Mouse (Mus musculus) ovary, postnatal 36 days (tissue): Measurements from ENCODE around the gene Pex7.

Experiments used
- DNase-seq: peaks from one replicate; pipeline ENCODE4 v3.0.0; 2022; ENCODE audit warnings: low spot score, mixed read lengths

Gene Pex7

GRCm38 (mm10) chr10:19907246-19907804, at the start of gene Pex7:
TSS of gene Pex7 (minus strand) at chr10:19907689.
- peak; percentile 90 for DNase-seq

GRCm38 (mm10) chr10:19956745-19957144, 49.3 kb upstream of the Pex7 start:
- DNase-seq: no peak

- DNase-seq: no peak
Measured at GRCm38 (mm10) chr10:19955817-19956216, 48.3 kb upstream of the Pex7 start.

- no peak for DNase-seq
Measured at GRCm38 (mm10) chr10:19954572-19954971, 47.1 kb upstream of the Pex7 start.

GRCm38 (mm10) chr10:19953032-19953761, 45.7 kb upstream of the Pex7 start:
- no peak for DNase-seq

GRCm38 (mm10) chr10:19949106-19949505, 41.6 kb upstream of the Pex7 start:
- DNase-seq: no peak

GRCm38 (mm10) chr10:19948381-19948780, 40.9 kb upstream of the Pex7 start:
- no peak for DNase-seq

GRCm38 (mm10) chr10:19947901-19948300, 40.4 kb upstream of the Pex7 start:
- no peak for DNase-seq

GRCm38 (mm10) chr10:19947441-19947840, 40.0 kb upstream of the Pex7 start:
- DNase-seq: no peak

- no peak for DNase-seq
Measured at GRCm38 (mm10) chr10:19946644-19947043, 39.2 kb upstream of the Pex7 start.

GRCm38 (mm10) chr10:19945651-19946050, 38.2 kb upstream of the Pex7 start:
- no peak for DNase-seq

GRCm38 (mm10) chr10:19942621-19943020, 35.1 kb upstream of the Pex7 start:
- no peak for DNase-seq

- DNase-seq: no peak
Measured at GRCm38 (mm10) chr10:19941914-19942313, 34.4 kb upstream of the Pex7 start.

- DNase-seq: no peak
Measured at GRCm38 (mm10) chr10:19941063-19941462, 33.6 kb upstream of the Pex7 start.

- DNase-seq: no peak
Measured at GRCm38 (mm10) chr10:19940626-19941025, 33.1 kb upstream of the Pex7 start.

GRCm38 (mm10) chr10:19940127-19940526, 32.6 kb upstream of the Pex7 start:
- DNase-seq: no peak

GRCm38 (mm10) chr10:19939282-19939705, 31.8 kb upstream of the Pex7 start:
- DNase-seq: no peak

GRCm38 (mm10) chr10:19938738-19939137, 31.2 kb upstream of the Pex7 start:
- no peak for DNase-seq

GRCm38 (mm10) chr10:19936961-19937708, 29.6 kb upstream of the Pex7 start:
- no peak for DNase-seq

- no peak for DNase-seq
Measured at GRCm38 (mm10) chr10:19935821-19936367, 28.4 kb upstream of the Pex7 start.

- no peak for DNase-seq
Measured at GRCm38 (mm10) chr10:19935295-19935623, 27.8 kb upstream of the Pex7 start.

GRCm38 (mm10) chr10:19934384-19935294, 27.1 kb upstream of the Pex7 start, which contains the start of gene Map3k5:
TSS of gene Map3k5 (plus strand) at chr10:19934472.
- DNase-seq: peak; percentile 65
